Mouse (Mus musculus) lung, postnatal 4 days (tissue): ENCODE data around the gene Vps25.

Experiments used
- DNase-seq, 2 experiments: peaks; one replicate each; pipeline ENCODE4 v3.0.0; 2021

The Vps25 gene

GRCm38 (mm10) chr11:101276319-101277070 lies 23.0 kb downstream of the Vps25 start:
- peak; percentile 22 to 56 for DNase-seq

- peak; percentile 39 to 69 for DNase-seq
Observed at GRCm38 (mm10) chr11:101277381-101278222, 24.1 kb downstream of the Vps25 start.

- peak; percentile 87 to 88 for DNase-seq
Observed at GRCm38 (mm10) chr11:101278223-101279192, 25.0 kb downstream of the Vps25 start, which contains the start of the genes Cntd1 and Coa3. Gene Cntd1, plus strand, starts transcription at chr11:101279012. Gene Coa3, minus strand, starts transcription at chr11:101279114.

GRCm38 (mm10) chr11:101279193-101279569 lies 25.7 kb downstream of the Vps25 start:
- no peak for DNase-seq

GRCm38 (mm10) chr11:101280837-101281236 lies 27.3 kb downstream of the Vps25 start:
- DNase-seq = no peak

- no peak for DNase-seq
Observed at GRCm38 (mm10) chr11:101282896-101283295, 29.4 kb downstream of the Vps25 start.

- DNase-seq = no peak
Observed at GRCm38 (mm10) chr11:101283805-101284204, 30.3 kb downstream of the Vps25 start.

GRCm38 (mm10) chr11:101287306-101287705 lies 33.8 kb downstream of the Vps25 start:
- peak; percentile 49 to 64 for DNase-seq

GRCm38 (mm10) chr11:101291231-101291630 lies 37.7 kb downstream of the Vps25 start:
- no peak for DNase-seq

GRCm38 (mm10) chr11:101295191-101295590 lies 41.7 kb downstream of the Vps25 start:
- no peak for DNase-seq

- no peak for DNase-seq
Observed at GRCm38 (mm10) chr11:101300881-101301280, 47.4 kb downstream of the Vps25 start.

- no peak for DNase-seq
Observed at GRCm38 (mm10) chr11:101301299-101302003, 47.9 kb downstream of the Vps25 start.

- DNase-seq = peak; percentile 95 to 98
Observed at GRCm38 (mm10) chr11:101302004-101302798, 48.7 kb downstream of the Vps25 start, which contains the start of gene Becn1. Gene Becn1, minus strand, starts transcription at chr11:101302286.

- no peak for DNase-seq
Observed at GRCm38 (mm10) chr11:101307744-101308143, 54.2 kb downstream of the Vps25 start.
